Comparison of ENCODE assay signal across 8 mouse cellular contexts in genomic region chr7:3606798-3607197, GRCm38 (mm10). TPM values are rescaled to one million over a fixed set of nuclear protein-coding genes. Genes with fewer than 3 reads are reported as not detected.
DNase-seq lines count a peak whose midpoint lies in the region; ATAC-seq lines count a peak whose summit lies in the region.

No protein-coding gene starts in this region.

- WGBS in heart, embryonic 15.5 days: 15% methylated on average over 2 of the region's 2 CpGs
- 19% methylated on average over 2 of the region's 2 CpGs for WGBS in intestine, embryonic 14.5 days

- H3K4me2 ChIP-seq in heart, embryonic 15.5 days: no peak overlapping the region
- no peak overlapping the region for H3K4me2 ChIP-seq in intestine, embryonic 14.5 days (ENCODE audit: low read length)

- H3K4me1 ChIP-seq in heart, embryonic 15.5 days (replicated peaks): 0 out of 2 replicates have a peak, but pooled peaks cover 6% of the 10 kb centered on the region
- 0 out of 2 replicates have a peak, but pooled peaks cover 2% of the 10 kb centered on the region for H3K4me1 ChIP-seq in intestine, embryonic 14.5 days (replicated peaks; ENCODE audit: control insufficient read depth, insufficient read depth, low read length)

- H3K9me3 ChIP-seq in heart, embryonic 15.5 days (replicated peaks): no peaks in the 10 kb centered on the region
- 0 out of 2 replicates have a peak, but pooled peaks cover 2% of the 10 kb centered on the region for H3K9me3 ChIP-seq in intestine, embryonic 14.5 days (ENCODE audit: control insufficient read depth, low read length)

- H3K9ac ChIP-seq in heart, embryonic 15.5 days: no peak overlapping the region
- no peak overlapping the region for H3K9ac ChIP-seq in intestine, embryonic 14.5 days (ENCODE audit: low read length)

- no peaks in the 10 kb centered on the region for H3K27me3 ChIP-seq in heart, embryonic 15.5 days
- H3K27me3 ChIP-seq in intestine, embryonic 14.5 days (replicated peaks; ENCODE audit: control insufficient read depth, insufficient read depth, low read length): no peaks in the 10 kb centered on the region

- no peak overlapping the region for H3K4me3 ChIP-seq in heart, embryonic 15.5 days
- H3K4me3 ChIP-seq in intestine, embryonic 14.5 days (ENCODE audit: low read depth, low read length): no peak overlapping the region

- no peak overlapping the region for H3K27ac ChIP-seq in heart, embryonic 15.5 days
- no peak overlapping the region for H3K27ac ChIP-seq in intestine, embryonic 14.5 days (ENCODE audit: low read depth)

- peak; percentile 59; the same call in 1 of the 2 replicates for ATAC-seq in heart, embryonic 15.5 days (replicated peaks; ENCODE audit: insufficient number of reproducible peaks, insufficient read depth, low FRiP score, low read depth)
- peak; percentile 76; the same call in 1 of the 2 replicates for ATAC-seq in intestine, embryonic 14.5 days (replicated peaks; ENCODE audit: low FRiP score, low TSS enrichment, low read depth)

- DNase-seq in heart, adult 11 months: no peak
- DNase-seq in ES-CJ7 (ENCODE audit: low read depth, low spot score): peak; percentile 96
- no peak for DNase-seq in intestine, embryonic 14.5 days (ENCODE audit: low spot score)
- DNase-seq in lung, postnatal 25 days (ENCODE audit: low spot score): peak; percentile 38
- DNase-seq in cerebellum, adult 9-11 months: no peak
- DNase-seq in urinary bladder, postnatal 4 days (ENCODE audit: low spot score in 2 of 2): no peak
- no peak for DNase-seq in ovary, postnatal 36 days (ENCODE audit: low spot score)

- H3K36me3 ChIP-seq in heart, embryonic 15.5 days: no peaks in the 10 kb centered on the region
- no peaks in the 10 kb centered on the region for H3K36me3 ChIP-seq in intestine, embryonic 14.5 days (ENCODE audit: control insufficient read depth, insufficient read depth, low read length)

RNA-seq across cellular contexts. Expression of gene Oscar, which starts 9.2 kb away (rescaled TPM):
- polyA plus RNA-seq in heart, embryonic 15.5 days (2015; fragmentation: Nextera tagmentation; extraction: Ambion mirVana): 0.18 TPM in 1 of 2 replicates, not detected in the other
- 0.09 and 0.16 TPM in 2 replicates for polyA plus RNA-seq in intestine, embryonic 14.5 days (2014; fragmentation: Nextera tagmentation; extraction: Ambion mirVana)

RNA-seq across cellular contexts. Expression of gene Ndufa3, which starts 10.4 kb away (rescaled TPM):
- 670 and 765 TPM in 2 replicates for polyA plus RNA-seq in heart, embryonic 15.5 days (2015; fragmentation: Nextera tagmentation; extraction: Ambion mirVana)
- polyA plus RNA-seq in intestine, embryonic 14.5 days (2014; fragmentation: Nextera tagmentation; extraction: Ambion mirVana): 577 and 640 TPM in 2 replicates

RNA-seq across cellular contexts. Expression of gene Tfpt, which starts 22.9 kb away (rescaled TPM):
- polyA plus RNA-seq in heart, embryonic 15.5 days (2015; fragmentation: Nextera tagmentation; extraction: Ambion mirVana): 14.2 and 18.6 TPM in 2 replicates
- polyA plus RNA-seq in intestine, embryonic 14.5 days (2014; fragmentation: Nextera tagmentation; extraction: Ambion mirVana): 19.1 and 23.4 TPM in 2 replicates

RNA-seq across cellular contexts. Expression of gene Prpf31, which starts 23.0 kb away (rescaled TPM):
- 50.2 and 64.3 TPM in 2 replicates for polyA plus RNA-seq in heart, embryonic 15.5 days (2015; fragmentation: Nextera tagmentation; extraction: Ambion mirVana)
- polyA plus RNA-seq in intestine, embryonic 14.5 days (2014; fragmentation: Nextera tagmentation; extraction: Ambion mirVana): 94.8 and 109 TPM in 2 replicates

RNA-seq across cellular contexts. Expression of gene Cnot3, which starts 38.3 kb away (rescaled TPM):
- 26.2 and 34.7 TPM in 2 replicates for polyA plus RNA-seq in heart, embryonic 15.5 days (2015; fragmentation: Nextera tagmentation; extraction: Ambion mirVana)
- polyA plus RNA-seq in intestine, embryonic 14.5 days (2014; fragmentation: Nextera tagmentation; extraction: Ambion mirVana): 65.7 and 71.7 TPM in 2 replicates

Comparison
In these comparisons a context has a peak if more than half of its experiments do, and no peak if none do; other contexts are left out.
1. DNase-seq: peak in ES-CJ7 (single experiment) and lung, postnatal 25 days (single experiment); none in heart, adult 11 months (single experiment), intestine, embryonic 14.5 days (single experiment), cerebellum, adult 9-11 months (single experiment), urinary bladder, postnatal 4 days (0 of 2) and ovary, postnatal 36 days (single experiment).